Mouse (Mus musculus) heart, postnatal 0 days (tissue): ENCODE measurements around the gene Tstd2.

Experiments
- CTCF ChIP-seq: IDR thresholded peaks from 2 replicates; pipeline ENCODE4 v1.5.1; 2016; ENCODE audit warnings: antibody characterized with exemption, control low read depth, low read depth
- EP300 ChIP-seq: IDR thresholded peaks from 2 replicates; pipeline ENCODE4 v1.6.1; 2016; ENCODE audit warnings: antibody characterized with exemption, low read depth

DNA sequence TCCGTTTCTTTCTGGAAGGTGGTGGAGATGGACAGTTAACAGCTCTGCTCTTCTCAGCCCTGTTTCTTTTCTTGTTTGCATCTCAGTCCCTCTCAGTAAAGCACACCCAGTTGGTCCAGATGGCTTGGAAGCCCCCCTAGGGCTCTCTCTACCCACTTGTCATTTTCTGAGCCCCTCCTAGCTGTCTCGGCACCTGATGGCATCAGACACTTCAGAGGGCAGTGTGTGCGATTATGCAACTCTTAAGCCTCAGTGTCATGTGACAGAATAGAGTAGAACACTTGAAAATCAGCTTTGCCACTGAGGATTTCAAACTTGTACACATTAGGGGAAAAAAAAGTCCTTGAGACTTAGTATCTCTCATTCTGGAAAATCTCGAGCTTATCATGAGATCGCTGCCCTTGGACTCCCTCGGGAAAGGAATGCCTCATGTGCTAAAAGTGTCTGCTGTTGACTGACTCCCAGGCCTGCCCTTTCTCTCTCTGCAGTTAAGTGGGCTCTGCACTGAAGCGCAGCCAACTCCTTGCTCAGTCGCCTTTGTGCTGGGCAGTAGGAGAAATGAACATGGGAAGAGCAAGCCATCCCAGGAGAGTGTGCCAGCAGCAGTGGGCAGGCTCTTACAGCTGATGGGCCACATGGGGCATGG, 72.7 kb downstream of the Tstd2 start:
- TF ChIP-seq EP300 (no peak), CTCF (no peak)
